Mouse (Mus musculus): ENCODE data around the gene Dapp1. TPM values are rescaled to one million over a fixed set of nuclear protein-coding genes. Genes with fewer than 3 reads are reported as not detected.

Gene Dapp1
- total and polyA plus RNA-seq, 2 experiments, result 0.59 to 1.6 TPM

DNA sequence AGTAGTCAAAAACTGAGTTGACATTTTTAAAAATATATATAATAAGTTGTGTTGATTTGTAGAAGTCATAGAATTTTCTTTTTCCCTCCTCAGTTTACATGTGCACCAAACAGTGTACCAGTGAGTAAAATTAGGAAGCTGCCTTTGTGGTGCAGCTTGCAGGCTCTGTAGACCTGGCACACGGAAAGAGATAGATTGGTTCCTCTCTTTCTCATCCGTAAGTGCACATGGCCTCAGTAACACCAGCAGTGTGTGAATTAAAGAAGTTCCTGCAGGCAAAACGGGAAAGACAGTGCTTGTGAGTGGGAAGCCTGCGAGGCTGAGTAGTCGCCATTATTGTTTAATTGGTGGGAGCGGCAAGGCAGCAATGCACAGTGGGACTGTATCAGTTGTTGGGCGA, 5.9 kb downstream of the Dapp1 start:
- Histone ChIP-seq H3K36me3 (ENCODE audit: control insufficient read depth, insufficient read depth, low read length) (no peaks in the 10 kb centered on the region), H3K79me2 (ENCODE audit: control insufficient read depth, insufficient read depth, low read length) (no peaks in the 10 kb centered on the region), H3K27me3 (ENCODE audit: control insufficient read depth, insufficient read depth, low read length) (no peaks in the 10 kb centered on the region), H3K9ac (ENCODE audit: low read depth, low read length) (no peak overlapping the region), H3K4me1 (ENCODE audit: control insufficient read depth, insufficient read depth, low read length) (no peaks in the 10 kb centered on the region), H3K27ac (replicated peaks; ENCODE audit: insufficient read depth, low read depth, low read length) (no peak overlapping the region), H3K4me3 (ENCODE audit: insufficient read depth, low read depth, low read length) (no peak overlapping the region)
- no peak for DNase-seq (ENCODE audit: extremely low read depth, low read depth, low spot score)
- 91% methylated on average over 7 of the region's 7 CpGs for WGBS
- TF ChIP-seq POLR2A (IDR thresholded peaks at IDR 0.05; ENCODE audit: extremely low read depth, insufficient read depth, low read length) (no peak), CTCF (IDR thresholded peaks at IDR 0.05; ENCODE audit: low read depth, low read length) (no peak)

DNA sequence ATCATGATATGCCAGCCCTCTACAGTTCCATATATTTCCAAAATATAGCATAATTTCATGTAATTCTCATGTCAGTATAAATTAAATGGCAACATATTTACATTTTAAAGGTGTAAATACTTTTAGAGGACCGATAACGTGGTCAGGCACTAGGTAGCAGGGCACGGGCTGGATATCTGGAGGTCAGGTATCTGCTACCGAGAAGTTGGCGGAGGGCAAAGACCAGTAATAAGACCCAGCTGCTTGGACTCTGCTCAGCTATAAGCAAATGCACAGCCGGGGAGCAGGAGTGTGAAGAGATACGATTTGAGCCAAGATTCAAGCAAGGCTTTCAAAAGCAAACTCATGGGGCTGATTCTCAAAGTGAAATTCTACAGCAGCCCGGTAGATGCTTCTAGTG, 7.0 kb downstream of the Dapp1 start:
- no peak for DNase-seq (ENCODE audit: extremely low read depth, low read depth, low spot score)
- Histone ChIP-seq H3K9ac (ENCODE audit: low read depth, low read length) (no peak overlapping the region), H3K79me2 (ENCODE audit: control insufficient read depth, insufficient read depth, low read length) (no peaks in the 10 kb centered on the region), H3K4me3 (ENCODE audit: insufficient read depth, low read depth, low read length) (no peak overlapping the region), H3K27me3 (ENCODE audit: control insufficient read depth, insufficient read depth, low read length) (no peaks in the 10 kb centered on the region), H3K27ac (replicated peaks; ENCODE audit: insufficient read depth, low read depth, low read length) (no peak overlapping the region), H3K4me1 (ENCODE audit: control insufficient read depth, insufficient read depth, low read length) (no peaks in the 10 kb centered on the region), H3K36me3 (ENCODE audit: control insufficient read depth, insufficient read depth, low read length) (no peaks in the 10 kb centered on the region)
- TF ChIP-seq CTCF (IDR thresholded peaks at IDR 0.05; ENCODE audit: low read depth, low read length), result no peak
- 89% methylated on average over 8 of the region's 8 CpGs for WGBS

DNA sequence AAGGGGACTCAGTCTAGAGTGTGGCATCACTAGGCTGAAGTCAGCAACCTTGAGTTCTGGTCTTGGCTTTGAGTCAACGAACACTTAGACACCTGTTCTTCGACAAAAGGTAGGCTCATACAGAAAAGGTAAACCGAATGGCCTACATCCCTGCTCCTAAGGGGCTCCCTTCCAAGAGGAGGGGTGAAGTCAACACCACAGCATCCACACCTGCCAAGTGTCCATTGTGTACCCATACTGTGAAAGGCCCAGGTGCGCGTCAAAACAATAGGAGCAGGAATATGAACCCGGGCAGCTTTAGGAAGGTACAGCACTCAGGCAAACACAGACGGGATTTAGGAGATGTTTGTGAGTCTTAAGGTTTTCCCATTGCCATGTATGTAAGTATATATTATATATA, 8.4 kb downstream of the Dapp1 start:
- Histone ChIP-seq H3K9ac (ENCODE audit: low read depth, low read length) (no peak overlapping the region), H3K27ac (replicated peaks; ENCODE audit: insufficient read depth, low read depth, low read length) (no peak overlapping the region), H3K79me2 (ENCODE audit: control insufficient read depth, insufficient read depth, low read length) (no peaks in the 10 kb centered on the region), H3K36me3 (ENCODE audit: control insufficient read depth, insufficient read depth, low read length) (no peaks in the 10 kb centered on the region), H3K27me3 (ENCODE audit: control insufficient read depth, insufficient read depth, low read length) (no peaks in the 10 kb centered on the region), H3K4me3 (ENCODE audit: insufficient read depth, low read depth, low read length) (no peak overlapping the region), H3K4me1 (ENCODE audit: control insufficient read depth, insufficient read depth, low read length) (no peaks in the 10 kb centered on the region)
- no peak for DNase-seq (ENCODE audit: extremely low read depth, low read depth, low spot score)
- TF ChIP-seq CTCF (IDR thresholded peaks at IDR 0.05; ENCODE audit: low read depth, low read length), result no peak
- no peak for TF ChIP-seq POLR2A (IDR thresholded peaks at IDR 0.05; ENCODE audit: extremely low read depth, insufficient read depth, low read length)
- 94% methylated on average over 7 of the region's 7 CpGs for WGBS

DNA sequence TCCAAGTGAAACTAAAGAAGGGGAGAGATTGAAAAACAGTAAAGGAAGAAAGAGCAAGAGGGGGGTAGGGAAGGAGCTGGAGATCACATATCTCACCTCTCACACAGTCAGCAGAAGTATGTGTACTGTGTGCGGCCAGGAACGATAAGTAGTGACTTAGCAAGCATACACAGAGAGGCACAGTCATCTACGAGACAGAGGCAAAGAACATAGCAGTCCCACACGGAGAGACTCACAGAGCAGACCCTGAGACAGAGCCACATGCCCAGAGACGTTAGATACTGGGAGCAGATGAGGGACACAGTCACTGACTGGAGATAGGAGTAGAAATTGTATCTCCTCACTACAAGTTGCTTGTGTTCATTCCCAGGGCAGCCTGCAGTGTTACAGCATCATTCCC, 9.1 kb downstream of the Dapp1 start:
- 86% methylated on average over 5 of the region's 5 CpGs for WGBS
- no peaks in the 10 kb centered on the region for H3K27me3 ChIP-seq (ENCODE audit: control insufficient read depth, insufficient read depth, low read length)
- H3K4me3 ChIP-seq (ENCODE audit: insufficient read depth, low read depth, low read length), result no peak overlapping the region
- no peak overlapping the region for H3K9ac ChIP-seq (ENCODE audit: low read depth, low read length)
- H3K4me1 ChIP-seq (ENCODE audit: control insufficient read depth, insufficient read depth, low read length), result no peaks in the 10 kb centered on the region
- H3K27ac ChIP-seq (replicated peaks; ENCODE audit: insufficient read depth, low read depth, low read length), result no peak overlapping the region
- no peaks in the 10 kb centered on the region for H3K79me2 ChIP-seq (ENCODE audit: control insufficient read depth, insufficient read depth, low read length)
- no peak for DNase-seq (ENCODE audit: extremely low read depth, low read depth, low spot score)
- no peaks in the 10 kb centered on the region for H3K36me3 ChIP-seq (ENCODE audit: control insufficient read depth, insufficient read depth, low read length)
- TF ChIP-seq POLR2A (IDR thresholded peaks at IDR 0.05; ENCODE audit: extremely low read depth, insufficient read depth, low read length) (no peak), CTCF (IDR thresholded peaks at IDR 0.05; ENCODE audit: low read depth, low read length) (no peak)

DNA sequence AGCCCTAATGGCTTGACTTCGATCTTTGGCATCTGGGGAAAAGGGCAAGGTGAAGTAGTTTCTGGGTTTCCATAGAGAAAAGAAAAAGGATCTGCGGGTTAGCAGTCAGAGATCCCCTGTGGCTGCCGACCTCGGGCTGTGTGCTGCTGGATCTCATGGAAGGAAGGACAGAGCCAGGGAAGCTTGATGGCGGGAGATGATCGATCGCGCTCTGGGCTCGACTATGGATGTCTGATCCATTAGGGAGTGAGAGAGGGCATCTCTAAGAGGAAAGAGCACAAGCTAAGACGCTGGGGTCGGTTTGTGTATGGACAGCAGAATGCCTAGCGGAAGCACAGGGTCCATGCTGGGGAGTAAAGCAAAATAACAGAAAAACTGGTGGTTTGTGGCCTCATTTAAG, 11.4 kb downstream of the Dapp1 start:
- 66% methylated on average over 12 of the region's 12 CpGs for WGBS
- H3K9ac ChIP-seq (ENCODE audit: low read depth, low read length), result no peak overlapping the region
- no peaks in the 10 kb centered on the region for H3K36me3 ChIP-seq (ENCODE audit: control insufficient read depth, insufficient read depth, low read length)
- TF ChIP-seq CTCF (IDR thresholded peaks at IDR 0.05; ENCODE audit: low read depth, low read length) (no peak), POLR2A (IDR thresholded peaks at IDR 0.05; ENCODE audit: extremely low read depth, insufficient read depth, low read length) (no peak)
- no peak overlapping the region for H3K27ac ChIP-seq (replicated peaks; ENCODE audit: insufficient read depth, low read depth, low read length)
- no peaks in the 10 kb centered on the region for H3K27me3 ChIP-seq (ENCODE audit: control insufficient read depth, insufficient read depth, low read length)
- no peaks in the 10 kb centered on the region for H3K79me2 ChIP-seq (ENCODE audit: control insufficient read depth, insufficient read depth, low read length)
- no peak for DNase-seq (ENCODE audit: extremely low read depth, low read depth, low spot score)
- no peak overlapping the region for H3K4me3 ChIP-seq (ENCODE audit: insufficient read depth, low read depth, low read length)
- no peaks in the 10 kb centered on the region for H3K4me1 ChIP-seq (ENCODE audit: control insufficient read depth, insufficient read depth, low read length)

DNA sequence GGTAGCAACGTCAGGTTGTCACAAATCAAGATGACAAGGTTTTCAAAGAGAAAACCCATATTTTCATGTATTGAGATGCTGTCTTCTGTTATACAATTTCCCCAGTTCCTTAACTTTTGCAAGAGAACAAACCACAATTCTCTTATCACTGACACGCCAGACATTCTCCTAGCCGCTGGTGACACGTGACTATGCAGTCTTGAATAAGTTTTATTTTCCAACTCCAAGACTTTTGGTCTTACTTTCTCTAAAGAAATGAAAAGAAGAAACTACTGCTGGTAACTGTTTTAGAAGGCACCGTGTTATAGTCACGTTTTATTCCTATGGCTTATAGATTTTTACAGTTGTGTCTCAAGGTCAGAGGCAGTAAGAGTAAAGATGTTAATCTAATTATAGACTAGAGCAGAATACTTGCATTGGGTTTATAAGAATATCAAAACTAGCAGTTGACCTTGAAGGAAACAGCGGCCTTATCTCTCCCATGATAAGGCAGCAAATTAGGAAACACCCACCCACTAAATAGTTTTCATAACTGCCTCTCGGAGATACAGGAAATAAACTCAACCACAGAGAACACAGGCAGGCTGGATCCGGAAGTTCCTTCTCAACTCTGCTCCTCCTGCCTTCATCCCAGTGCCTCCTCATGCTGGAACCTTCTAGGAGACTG, 12.4 kb downstream of the Dapp1 start:
- TF ChIP-seq CTCF (IDR thresholded peaks at IDR 0.05; ENCODE audit: low read depth, low read length) (no peak), POLR2A (IDR thresholded peaks at IDR 0.05; ENCODE audit: extremely low read depth, insufficient read depth, low read length) (no peak)
- H3K27ac ChIP-seq (replicated peaks; ENCODE audit: insufficient read depth, low read depth, low read length), result no peak overlapping the region
- no peaks in the 10 kb centered on the region for H3K79me2 ChIP-seq (ENCODE audit: control insufficient read depth, insufficient read depth, low read length)
- H3K9ac ChIP-seq (ENCODE audit: low read depth, low read length), result no peak overlapping the region
- no peaks in the 10 kb centered on the region for H3K36me3 ChIP-seq (ENCODE audit: control insufficient read depth, insufficient read depth, low read length)
- no peaks in the 10 kb centered on the region for H3K4me1 ChIP-seq (ENCODE audit: control insufficient read depth, insufficient read depth, low read length)
- 70% methylated on average over 9 of the region's 9 CpGs for WGBS
- no peaks in the 10 kb centered on the region for H3K27me3 ChIP-seq (ENCODE audit: control insufficient read depth, insufficient read depth, low read length)
- H3K4me3 ChIP-seq (ENCODE audit: insufficient read depth, low read depth, low read length), result no peak overlapping the region
- no peak for DNase-seq (ENCODE audit: extremely low read depth, low read depth, low spot score)

Measured in liver, adult 2 months (tissue).